Mouse (Mus musculus) layer of hippocampus, adult 2 months (tissue): Measurements from ENCODE around the gene Bmpr1b. TPM values are rescaled to one million over a fixed set of nuclear protein-coding genes. Genes with fewer than 3 reads are reported as not detected.

Experiments
- DNase-seq, 2 experiments: peaks; one replicate each; pipeline ENCODE4 v3.0.0; 2022; ENCODE audit warnings: low spot score in 2 of 2
- H3K27ac ChIP-seq: fragments of 200-600 bp; 2 replicates; pipeline ENCODE4 v1.8.1; 2022
- H3K4me3 ChIP-seq: fragments of 200-600 bp; 2 replicates; pipeline ENCODE4 v1.8.1; 2022; ENCODE audit warnings: mild to moderate bottlenecking
- CTCF ChIP-seq: fragments of 200-600 bp; conservative IDR thresholded peaks from 2 replicates; pipeline ENCODE4 v1.8.1; 2022; ENCODE audit warnings: antibody characterized with exemption, mild to moderate bottlenecking, moderate library complexity
- total RNA-seq, 2 experiments: library from RNA; stranded (reverse); gene quantifications; 2 replicates each; pipeline ENCODE4 v1.2.3; 2021

Bmpr1b gene
- total RNA-seq, 2 experiments from 2014 or later: 19.7 to 21.0 TPM

DNA sequence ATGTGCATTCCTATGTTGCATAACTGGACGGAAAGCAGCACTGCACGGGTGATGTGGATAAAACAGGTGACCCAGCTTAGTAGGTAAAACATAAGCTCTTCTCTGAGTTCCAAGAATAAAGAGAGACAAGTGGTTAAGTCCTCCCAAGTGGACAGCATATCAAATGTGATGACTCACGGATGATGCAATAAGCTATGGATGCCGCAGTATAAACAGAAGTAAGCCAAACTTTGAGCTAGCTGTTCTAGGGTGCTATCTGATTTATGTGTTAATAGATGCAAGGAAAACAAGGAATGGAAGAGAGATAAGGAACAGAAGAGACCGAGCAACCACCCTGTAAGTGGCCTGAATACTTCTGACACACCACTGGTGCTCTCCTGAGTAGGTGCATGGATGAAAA lies 120.1 kb downstream of the Bmpr1b start:
- no peak for TF ChIP-seq CTCF
- H3K4me3 ChIP-seq: no peak overlapping the region
- no peak overlapping the region for H3K27ac ChIP-seq
- no peak for DNase-seq

DNA sequence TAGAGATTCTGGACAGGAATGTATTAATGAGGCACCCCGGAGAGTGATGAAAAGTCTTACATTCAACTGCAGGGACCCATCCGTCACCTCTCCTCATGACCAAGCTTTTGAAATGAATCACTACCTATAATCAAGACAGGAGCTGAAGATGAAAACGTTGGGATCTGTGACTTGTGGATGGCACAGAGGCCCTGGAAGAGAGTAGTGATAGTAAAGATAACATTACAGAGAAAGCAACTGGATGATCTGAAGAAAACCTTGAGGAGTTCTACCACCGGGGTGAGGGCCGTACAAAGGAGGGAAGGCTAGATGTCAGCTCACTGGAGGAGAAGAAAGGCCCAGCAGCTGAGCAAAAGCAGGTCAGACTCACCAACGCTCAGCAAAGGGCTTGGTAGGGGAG lies 120.7 kb downstream of the Bmpr1b start:
- TF ChIP-seq CTCF: no peak
- Histone ChIP-seq H3K4me3 (no peak overlapping the region), H3K27ac (no peak overlapping the region)
- no peak for DNase-seq

DNA sequence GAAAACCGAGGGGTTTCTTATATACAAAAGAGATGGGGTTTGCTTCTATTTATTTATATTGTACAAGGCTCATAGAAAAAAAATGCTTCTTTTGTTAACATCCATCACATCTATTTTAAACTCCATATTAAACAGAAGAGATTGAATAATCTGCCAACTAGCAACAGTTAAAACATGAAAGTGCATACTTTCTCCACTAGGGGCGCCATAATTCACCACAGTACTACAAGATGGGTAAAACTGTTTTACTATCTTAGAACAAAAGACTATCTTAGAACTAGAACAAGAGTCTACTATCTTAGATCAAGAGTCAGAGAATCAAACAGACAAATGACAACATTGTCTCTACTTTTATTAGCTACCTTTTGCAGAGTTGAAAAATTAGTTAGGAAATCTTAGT lies 125.8 kb downstream of the Bmpr1b start:
- H3K27ac ChIP-seq: no peak overlapping the region
- H3K4me3 ChIP-seq: no peak overlapping the region
- TF ChIP-seq CTCF: peak; percentile 87
- no peak for DNase-seq

DNA sequence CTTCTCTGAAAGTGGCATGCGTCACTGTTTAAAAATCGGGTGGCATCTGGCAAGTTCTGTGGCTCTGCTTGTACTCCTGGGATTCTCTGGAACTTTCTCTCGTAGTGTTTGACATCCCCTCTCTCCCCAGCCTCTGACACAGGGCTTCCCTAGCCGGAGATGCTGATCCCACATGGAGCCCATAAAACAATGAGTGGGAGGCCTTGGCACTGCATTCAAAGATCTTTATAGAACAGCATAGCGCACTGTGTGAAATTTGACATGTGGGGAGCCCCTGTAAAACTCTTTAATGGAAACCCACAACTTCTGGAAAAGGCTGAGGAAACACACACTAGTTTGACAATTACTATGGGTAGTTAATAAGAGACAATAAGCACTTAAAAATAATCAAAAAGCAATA lies 126.2 kb downstream of the Bmpr1b start:
- Histone ChIP-seq H3K27ac (no peak overlapping the region), H3K4me3 (no peak overlapping the region)
- no peak for TF ChIP-seq CTCF
- no peak for DNase-seq

DNA sequence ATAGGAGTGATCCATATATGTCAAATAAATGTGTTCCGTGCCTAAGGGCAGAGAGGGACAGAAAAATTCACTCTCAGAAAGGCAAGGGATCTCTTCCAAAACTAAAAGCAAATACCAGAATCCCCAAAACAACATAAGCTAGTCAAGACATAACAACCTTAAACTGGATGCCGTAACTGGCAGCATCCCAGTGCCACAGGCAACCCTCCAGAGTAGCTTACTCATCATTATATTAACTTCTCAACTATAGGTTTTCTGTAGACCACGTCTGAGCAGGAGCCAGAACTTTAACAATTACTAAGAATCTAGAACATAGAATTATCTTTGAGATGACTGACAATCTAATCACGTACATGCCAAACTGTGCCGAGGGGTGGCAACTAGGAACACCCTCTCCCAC lies 128.9 kb downstream of the Bmpr1b start:
- Histone ChIP-seq H3K4me3 (no peak overlapping the region), H3K27ac (no peak overlapping the region)
- DNase-seq: no peak
- TF ChIP-seq CTCF: no peak

DNA sequence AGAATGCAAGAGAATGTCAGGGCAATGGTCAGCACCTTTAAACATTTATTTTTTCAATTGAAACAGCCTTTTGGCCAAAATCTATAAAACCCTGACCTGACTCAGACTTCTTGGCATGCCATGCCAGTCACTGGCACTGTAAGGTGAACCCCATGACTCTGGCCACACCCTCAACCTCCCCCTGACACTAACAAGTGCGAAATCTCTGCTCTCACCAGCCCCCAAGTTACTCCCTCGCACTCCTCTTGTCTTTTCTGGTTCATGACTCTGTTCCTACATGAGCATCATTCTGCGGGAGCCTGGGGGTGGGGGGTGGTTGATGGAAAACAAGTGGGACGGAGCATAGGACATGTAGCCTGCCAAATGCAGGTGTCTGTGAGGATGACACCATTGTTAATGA lies 135.1 kb downstream of the Bmpr1b start:
- Histone ChIP-seq H3K4me3 (no peak overlapping the region), H3K27ac (no peak overlapping the region)
- DNase-seq: no peak
- no peak for TF ChIP-seq CTCF

DNA sequence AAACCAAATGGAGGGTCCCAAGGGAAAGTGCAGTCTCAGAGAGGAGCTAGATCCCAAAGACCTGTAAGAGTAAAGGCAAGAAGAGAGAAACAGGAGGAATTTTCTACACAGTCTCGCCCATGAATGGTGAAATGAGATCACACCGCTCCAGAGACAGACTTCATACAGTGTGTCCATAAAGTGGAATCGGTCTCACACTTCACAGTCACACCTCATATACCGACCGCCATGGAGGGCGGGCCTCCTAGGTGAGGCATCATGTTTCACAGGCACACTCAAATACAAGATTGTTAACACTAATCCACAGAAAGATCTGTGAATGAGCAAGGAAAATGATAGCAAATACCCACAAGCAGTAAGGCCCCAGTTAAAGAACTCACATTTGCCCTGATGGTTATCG lies 149.5 kb downstream of the Bmpr1b start:
- no peak overlapping the region for H3K4me3 ChIP-seq
- DNase-seq: no peak
- TF ChIP-seq CTCF: no peak
- H3K27ac ChIP-seq: no peak overlapping the region

DNA sequence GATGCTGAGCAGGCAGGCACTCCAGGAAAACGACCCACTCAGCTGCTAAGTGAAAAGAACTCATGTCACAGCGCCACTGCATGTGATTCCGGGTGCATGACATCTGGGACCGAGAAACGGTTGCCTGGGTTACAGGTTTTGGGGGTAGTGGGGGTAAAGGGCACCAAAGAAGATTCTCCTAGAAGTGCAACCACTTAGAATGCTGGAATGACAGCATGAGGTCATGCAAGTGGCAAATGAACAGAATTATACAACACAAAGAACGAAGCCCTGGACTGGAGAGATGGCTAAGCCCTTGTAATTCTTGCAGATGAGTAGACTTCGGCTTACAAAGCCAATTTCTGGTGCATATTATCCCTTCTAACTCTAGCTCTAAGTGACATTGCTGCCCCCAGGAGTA lies 184.7 kb downstream of the Bmpr1b start:
- TF ChIP-seq CTCF: no peak
- no peak for DNase-seq
- no peak overlapping the region for H3K4me3 ChIP-seq
- H3K27ac ChIP-seq: no peak overlapping the region

DNA sequence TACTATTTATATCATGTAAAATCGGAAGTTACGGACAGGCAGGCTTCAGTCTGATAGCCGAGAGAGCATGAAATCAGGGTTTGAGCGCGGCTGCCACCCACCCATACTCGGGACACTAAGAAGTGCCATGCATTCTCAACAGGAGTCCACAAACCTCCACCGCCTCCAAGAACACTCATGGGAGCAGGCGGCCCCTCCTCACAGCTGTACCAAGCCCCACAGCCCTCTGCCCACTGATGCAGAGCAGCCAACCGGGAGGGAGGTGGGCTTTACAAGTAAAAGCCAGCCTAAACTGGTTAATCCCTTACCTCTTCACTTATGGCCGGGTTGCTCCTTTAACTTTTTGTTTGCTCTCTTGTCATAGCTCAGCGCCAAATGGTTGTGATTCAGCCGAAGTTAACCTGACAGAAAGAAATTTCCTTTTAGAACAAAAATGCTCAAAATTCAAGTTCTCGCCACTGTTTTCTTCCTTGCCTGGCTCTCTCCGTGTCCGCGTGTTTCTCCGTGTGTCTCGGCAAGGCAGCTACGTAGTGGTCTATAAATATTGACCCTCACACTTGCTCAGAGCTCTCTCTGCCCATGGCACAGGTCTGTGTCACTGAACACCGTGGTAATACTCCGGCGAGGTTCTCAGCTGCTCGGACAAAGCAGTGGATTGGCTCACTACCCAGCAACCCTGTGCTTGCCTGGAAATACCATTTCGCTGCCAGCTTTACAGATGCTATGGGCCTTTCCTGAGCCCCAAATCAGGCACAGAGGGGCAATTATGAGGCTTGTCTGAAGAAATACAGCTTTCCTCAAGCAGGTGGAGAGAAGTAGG lies 187.4 kb downstream of the Bmpr1b start:
- no peak for TF ChIP-seq CTCF
- H3K4me3 ChIP-seq: peak overlapping the region; percentile 48
- peak overlapping the region; percentile 60 for H3K27ac ChIP-seq
- DNase-seq: no peak

DNA sequence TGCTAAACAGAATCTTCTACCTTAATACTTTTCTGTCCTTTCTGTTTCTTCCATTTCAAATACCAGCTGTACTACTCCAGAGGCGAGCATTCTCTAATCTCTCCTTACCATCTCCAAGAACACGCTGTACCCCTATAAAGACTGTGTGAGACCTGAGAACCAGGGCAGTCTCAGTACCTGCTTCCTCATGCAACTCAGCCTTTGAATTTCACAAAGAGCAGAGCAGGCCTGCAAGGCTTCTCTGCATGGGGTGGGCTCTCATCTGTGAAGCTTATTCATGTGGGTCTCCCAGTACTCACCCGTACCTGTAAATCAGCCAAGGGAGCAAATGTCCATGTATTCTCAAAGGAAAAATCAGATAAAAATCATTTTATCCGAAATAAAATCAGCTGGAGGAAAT lies 203.0 kb downstream of the Bmpr1b start:
- no peak for DNase-seq
- no peak overlapping the region for H3K4me3 ChIP-seq
- TF ChIP-seq CTCF: no peak
- no peak overlapping the region for H3K27ac ChIP-seq

DNA sequence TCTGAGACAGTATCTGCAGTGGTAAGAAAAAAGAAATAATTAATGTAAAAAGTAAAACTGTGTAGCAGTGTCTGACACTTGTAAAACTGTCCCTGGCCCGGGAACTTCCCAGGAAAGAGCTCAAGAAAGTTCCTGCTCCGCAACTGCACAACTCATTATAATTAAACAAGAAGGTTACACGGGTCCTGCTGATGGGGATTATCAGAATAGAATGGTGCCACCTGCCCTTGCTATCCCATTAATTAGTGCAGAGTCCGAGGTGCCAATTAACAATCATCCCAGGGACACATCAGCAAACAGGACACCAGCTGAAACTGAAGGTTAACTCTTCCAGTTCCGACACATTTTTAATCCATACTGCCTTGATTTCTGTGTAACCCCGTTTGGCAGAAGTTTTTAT lies 216.3 kb downstream of the Bmpr1b start:
- no peak overlapping the region for H3K4me3 ChIP-seq
- DNase-seq: no peak
- no peak overlapping the region for H3K27ac ChIP-seq
- no peak for TF ChIP-seq CTCF

DNA sequence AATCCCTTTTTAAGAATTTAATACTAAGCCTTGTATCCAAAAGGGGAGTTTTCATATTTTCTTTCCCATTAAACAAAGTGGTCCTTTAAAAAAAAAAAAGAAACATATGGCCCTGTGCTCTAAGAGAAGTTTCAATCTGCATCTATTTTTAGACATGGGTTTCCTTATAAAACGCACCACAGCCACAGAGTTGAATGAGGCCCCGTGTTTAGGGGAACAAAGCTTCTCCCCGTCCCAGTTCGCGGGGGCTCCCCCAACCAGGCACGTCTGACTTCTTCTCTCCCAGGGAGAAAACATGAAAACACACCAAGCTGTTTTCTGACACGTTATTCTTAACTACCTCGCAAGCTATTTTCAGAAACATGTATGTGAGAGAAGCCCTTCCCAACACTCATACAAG lies 218.6 kb downstream of the Bmpr1b start:
- Histone ChIP-seq H3K27ac (no peak overlapping the region), H3K4me3 (no peak overlapping the region)
- DNase-seq: no peak
- TF ChIP-seq CTCF: no peak

DNA sequence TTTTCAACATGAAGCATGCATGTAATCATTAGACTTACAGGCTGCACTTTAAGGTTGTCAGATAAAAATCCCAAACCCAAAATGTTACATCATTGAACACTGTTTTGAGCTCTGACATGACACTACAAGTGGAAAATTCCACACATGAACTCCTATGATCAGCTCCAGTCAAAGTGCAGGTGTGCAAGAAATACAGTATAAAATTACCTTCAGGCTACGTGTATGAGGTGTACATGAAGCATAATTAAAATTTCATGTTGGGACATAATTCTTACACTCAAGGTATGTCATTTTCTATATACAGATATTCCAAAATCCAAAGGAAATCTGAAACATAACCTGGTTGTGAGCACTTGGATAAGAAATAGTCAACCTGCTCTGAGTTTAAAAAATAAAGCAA lies 220.7 kb downstream of the Bmpr1b start:
- no peak overlapping the region for H3K27ac ChIP-seq
- TF ChIP-seq CTCF: no peak
- no peak for DNase-seq
- no peak overlapping the region for H3K4me3 ChIP-seq

DNA sequence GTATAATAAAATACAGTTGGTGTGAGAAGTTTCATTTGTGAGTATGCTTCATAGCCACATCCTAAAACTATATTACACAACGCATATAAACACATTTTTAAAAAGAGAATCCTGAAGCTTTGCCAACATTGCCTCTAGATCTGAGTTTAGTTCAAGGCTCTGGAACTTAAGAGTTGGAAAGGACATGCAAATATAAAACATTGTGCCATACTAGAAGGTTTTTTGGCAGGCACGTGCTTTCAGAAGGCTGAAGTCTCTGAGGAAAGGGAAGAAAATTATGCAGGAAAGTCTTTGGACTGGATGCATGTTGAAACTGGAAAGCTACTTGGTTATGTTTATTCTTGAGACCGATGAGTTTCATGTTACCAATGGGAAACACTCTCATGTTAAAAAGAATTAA lies 221.1 kb downstream of the Bmpr1b start:
- Histone ChIP-seq H3K27ac (no peak overlapping the region), H3K4me3 (no peak overlapping the region)
- no peak for DNase-seq
- no peak for TF ChIP-seq CTCF
